Mouse (Mus musculus): ENCODE data around the gene Klhl32.

GRCm38 (mm10) chr4:24850401-24851325 lies at the start of gene Klhl32:
- no peak for TF ChIP-seq MAX (IDR thresholded peaks at IDR 0.05; ENCODE audit: low read depth)
- TF ChIP-seq POLR2A (IDR thresholded peaks at IDR 0.05; ENCODE audit: insufficient read length, low read depth): no peak
- no peak for TF ChIP-seq USF1 (IDR thresholded peaks at IDR 0.05; ENCODE audit: low read depth)

Data from myocyte (in vitro differentiated cells).